Mouse (Mus musculus): ENCODE measurements around the gene Tssk6.

DNA sequence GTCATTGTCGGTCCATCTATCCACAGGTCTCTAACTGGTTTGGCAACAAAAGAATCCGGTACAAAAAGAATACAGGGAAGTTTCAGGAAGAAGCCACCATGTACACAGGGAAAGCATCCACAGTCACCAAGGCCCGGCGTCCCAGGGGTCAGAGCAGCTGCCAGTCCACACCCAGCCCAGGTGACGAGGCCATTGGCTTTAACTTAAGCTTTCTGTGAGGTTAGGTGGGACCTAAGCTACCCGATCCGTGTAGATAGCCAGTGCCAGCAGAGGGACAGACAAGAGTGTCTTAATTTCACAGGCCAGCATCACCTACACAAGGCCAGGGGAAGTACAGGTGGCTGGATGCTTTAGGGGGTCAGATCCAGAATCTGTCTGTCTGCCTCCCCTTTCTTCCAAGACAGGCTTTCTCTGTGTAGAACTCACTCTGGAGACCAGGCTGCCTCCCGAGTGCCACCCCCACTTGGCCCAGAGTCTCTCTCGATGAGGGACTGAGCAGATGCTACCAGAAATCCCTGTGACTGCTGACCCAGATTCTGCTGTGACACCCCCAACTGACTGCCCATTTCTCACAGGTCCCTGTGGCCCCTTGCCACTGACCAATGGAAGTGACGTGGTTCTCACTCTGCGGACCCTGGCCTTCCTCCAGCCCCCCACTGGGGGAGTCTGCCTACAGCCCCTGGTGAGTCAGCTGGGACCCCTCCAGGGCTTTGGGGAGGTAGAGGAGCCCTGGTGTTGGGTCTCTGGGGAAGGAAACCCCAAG is 31.8 kb upstream of the Tssk6 start:
- TF ChIP-seq CTCF (IDR thresholded peaks at IDR 0.05; ENCODE audit: low read depth): no peak
- TF ChIP-seq EP300 (IDR thresholded peaks at IDR 0.05; ENCODE audit: low read depth): no peak

Data from liver, postnatal 0 days (tissue).